Mouse (Mus musculus) lung, postnatal 0 days (tissue): Measurements from ENCODE around the gene Efna2. TPM values are rescaled to one million over a fixed set of nuclear protein-coding genes. Genes with fewer than 3 reads are reported as not detected.

Experiments used
- ATAC-seq: fragments of 200-750 bp; cut with Nextera tagmentation; 2 replicates; pipeline ENCODE4 v1.8.0; 2017; ENCODE audit warnings: moderate library complexity
- DNase-seq: peaks from one replicate; pipeline ENCODE4 v3.0.0-alpha.2; 2016; ENCODE audit warnings: low spot score
- H3K27ac ChIP-seq: fragments of 300-500 bp; sonication (generic); 2 replicates; pipeline ENCODE4 v1.5.1; 2014; ENCODE audit warnings: antibody characterized with exemption, mild to moderate bottlenecking, low read length, mixed read lengths
- H3K27me3 ChIP-seq: fragments of 300-500 bp; sonication (generic); replicated peaks from 2 replicates; pipeline ENCODE4 v1.6.1; 2014; ENCODE audit warnings: low read length, mixed read lengths; ENCODE audit not compliant: insufficient read depth
- H3K36me3 ChIP-seq: fragments of 300-500 bp; sonication (generic); 2 replicates; pipeline ENCODE4 v1.6.1; 2014; ENCODE audit warnings: low read length, mixed read lengths; ENCODE audit not compliant: insufficient read depth
- H3K4me1 ChIP-seq: fragments of 300-500 bp; sonication (generic); 2 replicates; pipeline ENCODE4 v1.6.1; 2014; ENCODE audit warnings: antibody characterized with exemption, low read depth, low read length, mixed read lengths; ENCODE audit not compliant: insufficient read depth
- H3K4me2 ChIP-seq: fragments of 300-500 bp; sonication (generic); replicated peaks from 2 replicates; pipeline ENCODE4 v1.6.1; 2014; ENCODE audit warnings: low read depth, mild to moderate bottlenecking, low read length, moderate library complexity, mixed read lengths
- H3K4me3 ChIP-seq: fragments of 300-500 bp; sonication (generic); 2 replicates; pipeline ENCODE4 v1.5.1; 2014; ENCODE audit warnings: low read depth, low read length
- H3K9ac ChIP-seq: fragments of 300-500 bp; sonication (generic); replicated peaks from 2 replicates; pipeline ENCODE4 v1.6.1; 2014; ENCODE audit warnings: low read depth, mild to moderate bottlenecking
- H3K9me3 ChIP-seq: fragments of 300-500 bp; sonication (generic); 2 replicates; pipeline ENCODE4 v1.6.1; 2016; ENCODE audit warnings: low read length, mixed read lengths
- CTCF ChIP-seq: IDR thresholded peaks from 2 replicates; pipeline ENCODE4 v1.5.1; 2016; ENCODE audit warnings: antibody characterized with exemption, mild to moderate bottlenecking
- EP300 ChIP-seq: IDR thresholded peaks from 2 replicates; pipeline ENCODE4 v1.6.1; 2016; ENCODE audit warnings: antibody characterized with exemption, mild to moderate bottlenecking, control low read depth
- WGBS: fragments of 180-500 bp; shearing (Covaris S2); extraction: QIAGEN DNeasy Blood & Tissue Kit; methylation state at CpG from one replicate; pipeline ENCODE4 v1.1.7; 2014; 5-methylcytosine and 5-hydroxymethylcytosine counted together
- polyA plus RNA-seq: library from polyadenylated mRNA; unstranded; fragments of >200 nt; fragmentation: Nextera tagmentation; extraction: Ambion mirVana; gene quantifications from 2 replicates; pipeline ENCODE4 v1.2.1, GENCODE M21; 2015

Gene Efna2
- polyA plus RNA-seq = 5.1 and 6.9 TPM in 2 replicates

DNA sequence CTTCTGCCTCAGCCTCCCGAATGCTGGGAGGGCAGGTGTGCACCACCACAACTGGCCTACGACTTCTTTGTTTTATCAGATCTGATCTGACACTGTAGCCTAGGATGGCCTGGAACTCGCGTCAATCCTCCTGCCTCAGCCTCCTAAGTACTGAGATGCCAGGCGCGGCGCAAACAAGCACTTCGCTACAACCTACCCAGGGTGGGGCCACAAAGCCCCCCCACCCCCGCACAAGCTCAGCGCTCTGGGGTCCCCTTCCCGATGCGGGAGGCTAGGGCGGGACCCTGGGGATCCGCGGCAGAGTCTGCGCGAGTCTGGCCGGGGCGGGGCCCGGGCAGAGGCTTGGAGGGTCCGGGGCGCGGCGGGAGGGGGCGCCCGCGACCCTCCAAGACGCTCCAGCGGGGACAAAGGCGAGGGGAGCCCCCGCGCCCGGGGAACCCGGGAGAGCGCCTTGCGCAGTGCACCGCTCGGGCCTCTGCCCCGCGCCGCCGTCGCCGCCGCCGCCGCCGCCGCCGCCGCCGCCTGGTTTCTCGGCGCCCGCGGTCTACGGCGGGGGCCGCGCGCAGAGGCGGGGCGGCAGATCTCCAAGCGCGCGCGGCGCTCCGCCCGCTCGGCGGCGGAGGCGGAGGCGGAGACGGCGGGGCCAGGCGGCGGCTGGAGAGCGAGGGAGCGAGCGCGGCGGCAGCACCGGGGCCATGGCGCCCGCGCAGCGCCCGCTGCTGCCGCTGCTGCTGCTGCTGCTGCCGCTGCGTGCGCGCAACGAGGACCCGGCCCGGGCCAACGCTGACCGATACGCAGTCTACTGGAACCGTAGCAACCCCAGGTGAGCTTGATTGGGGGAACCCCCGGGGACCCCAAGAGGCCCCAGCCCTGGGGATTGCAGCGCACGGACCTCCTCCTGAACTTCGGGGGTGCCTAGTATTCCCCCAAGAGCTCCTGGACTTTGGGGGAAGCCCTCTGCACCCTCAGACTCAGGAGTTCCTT is at the start of gene Efna2:
Efna2 (plus strand) TSS at position 415 of the 984 bp plus-strand sequence.
- H3K4me2 ChIP-seq = peak within 1 kb of the TSS; percentile 73
- WGBS = 1% methylated on average over 65 of the region's 106 CpGs
- H3K36me3 ChIP-seq = no peaks in the 10 kb centered on the region
- ATAC-seq = peak; percentile 51
- peaks cover 4% of the 10 kb centered on the region; the same call in 1 of the 2 replicates for H3K27me3 ChIP-seq
- H3K4me1 ChIP-seq = no peaks in the 10 kb centered on the region
- peak; percentile 63 for DNase-seq
- peak within 1 kb of the TSS; percentile 41; the same call in 1 of the 2 replicates for H3K9ac ChIP-seq
- H3K4me3 ChIP-seq = peak within 1 kb of the TSS; percentile 65
- H3K27ac ChIP-seq = no peak within 1 kb of the TSS
- no peaks in the 10 kb centered on the region for H3K9me3 ChIP-seq
- no peak for TF ChIP-seq EP300
- TF ChIP-seq CTCF = no peak

DNA sequence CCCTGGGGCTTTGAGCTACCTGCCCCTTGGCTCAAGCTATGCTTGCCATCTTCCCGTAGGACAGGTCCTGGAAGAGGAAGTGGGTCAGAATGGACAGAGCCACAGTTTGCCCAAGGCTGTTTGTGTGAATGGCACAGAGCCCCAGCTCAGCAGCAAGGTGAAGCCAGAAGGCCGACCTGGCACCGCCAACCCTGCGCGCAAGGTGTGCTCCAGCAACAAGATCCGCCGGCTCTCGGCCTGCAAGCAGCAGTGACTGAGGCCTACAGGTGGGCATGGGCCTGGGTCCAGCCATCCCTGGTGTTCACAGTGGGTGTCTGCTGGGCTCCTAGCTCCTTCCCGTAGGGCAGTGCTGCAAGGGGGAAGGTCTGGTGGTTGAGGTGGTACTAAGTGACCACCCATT is 49.4 kb upstream of the Efna2 start:
- H3K4me3 ChIP-seq = no peak overlapping the region
- DNase-seq (no peak), ATAC-seq (no peak)
- WGBS = 89% methylated on average over 9 of the region's 9 CpGs
- H3K27me3 ChIP-seq = no peaks in the 10 kb centered on the region
- H3K9ac ChIP-seq = no peak overlapping the region
- TF ChIP-seq CTCF (no peak), EP300 (no peak)
- no peak overlapping the region for H3K27ac ChIP-seq
- no peaks in the 10 kb centered on the region for H3K9me3 ChIP-seq
- no peak overlapping the region for H3K4me2 ChIP-seq
- H3K36me3 ChIP-seq = peaks cover 28% of the 10 kb centered on the region
- no peaks in the 10 kb centered on the region for H3K4me1 ChIP-seq

DNA sequence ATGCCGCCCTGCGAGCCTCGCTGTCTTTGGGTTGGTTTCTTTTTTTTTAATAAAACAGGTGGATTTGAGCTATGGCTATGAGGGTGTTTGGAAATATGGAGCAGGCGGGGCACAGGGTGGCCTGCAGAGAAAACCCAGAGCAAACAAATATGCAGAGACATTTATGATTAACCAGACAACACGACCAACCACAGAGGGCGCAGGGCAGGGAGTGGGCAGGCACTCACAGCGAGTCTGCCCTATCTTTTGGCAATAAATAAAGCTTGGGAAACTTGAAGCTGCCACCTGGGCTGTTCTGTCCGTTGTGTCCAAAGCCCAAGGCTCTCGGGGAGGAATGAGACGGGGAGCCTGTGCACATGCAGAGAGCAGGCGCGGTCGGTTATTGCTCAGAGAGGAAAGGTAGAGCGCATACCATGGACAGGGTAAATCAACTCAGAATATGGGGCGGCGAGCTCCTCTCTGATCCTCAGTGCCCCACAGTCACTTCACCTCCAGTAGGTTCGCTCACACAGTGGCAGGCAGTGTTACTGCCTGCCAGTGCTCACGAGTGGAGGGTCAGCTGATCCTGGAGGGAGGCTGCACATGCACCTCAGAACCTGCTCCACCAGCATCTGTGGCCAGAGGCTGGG is 48.8 kb upstream of the Efna2 start:
- Histone ChIP-seq H3K4me3 (no peak overlapping the region), H3K9me3 (no peaks in the 10 kb centered on the region), H3K9ac (no peak overlapping the region), H3K27me3 (no peaks in the 10 kb centered on the region), H3K4me1 (no peaks in the 10 kb centered on the region), H3K27ac (no peak overlapping the region), H3K4me2 (no peak overlapping the region), H3K36me3 (peaks cover 28% of the 10 kb centered on the region)
- no peak for TF ChIP-seq EP300
- TF ChIP-seq CTCF = no peak
- WGBS = 71% methylated on average over 18 of the region's 18 CpGs
- DNase-seq = peak; percentile 32
- ATAC-seq = 0 out of 2 replicates have a peak, but pooled peaks have one; percentile 7

DNA sequence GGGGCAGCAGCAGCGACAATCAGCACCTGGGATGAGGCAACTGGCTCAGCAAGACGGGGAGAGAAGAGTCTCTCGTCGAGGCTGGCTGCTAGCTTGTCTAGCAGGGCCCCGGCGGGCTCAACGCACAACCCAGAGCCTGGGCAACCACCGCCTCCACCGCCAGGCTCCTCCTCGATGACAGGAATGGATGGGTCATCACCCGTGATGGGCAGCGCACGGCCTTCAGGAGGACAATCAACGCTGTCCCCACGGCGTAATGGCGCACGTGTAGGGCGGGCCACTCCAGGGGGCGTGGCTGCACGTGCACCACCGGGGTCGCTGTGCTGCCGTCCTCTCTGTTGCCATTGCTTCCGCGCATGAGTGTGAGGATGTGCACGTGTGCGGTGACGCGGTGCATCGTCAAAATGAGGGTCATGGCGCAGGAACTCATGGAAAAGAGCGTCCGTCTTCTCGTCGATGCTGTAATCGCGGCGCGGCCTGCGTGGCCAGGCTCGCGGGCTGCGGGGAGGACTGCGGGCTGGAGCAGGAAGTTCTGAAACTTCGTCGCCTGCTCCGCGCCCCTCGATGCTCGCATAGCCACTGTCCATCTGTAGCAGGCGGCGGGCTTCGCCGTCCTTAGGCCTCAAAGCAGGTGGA is 47.8 kb upstream of the Efna2 start:
- WGBS = 37% methylated on average over 55 of the region's 55 CpGs
- DNase-seq = no peak
- no peak overlapping the region for H3K4me3 ChIP-seq
- TF ChIP-seq EP300 (no peak), CTCF (no peak)
- no peak overlapping the region for H3K27ac ChIP-seq
- H3K4me1 ChIP-seq = no peaks in the 10 kb centered on the region
- no peak for ATAC-seq
- H3K36me3 ChIP-seq = peaks cover 25% of the 10 kb centered on the region
- no peaks in the 10 kb centered on the region for H3K27me3 ChIP-seq
- H3K9ac ChIP-seq = no peak overlapping the region
- no peak overlapping the region for H3K4me2 ChIP-seq
- no peaks in the 10 kb centered on the region for H3K9me3 ChIP-seq

DNA sequence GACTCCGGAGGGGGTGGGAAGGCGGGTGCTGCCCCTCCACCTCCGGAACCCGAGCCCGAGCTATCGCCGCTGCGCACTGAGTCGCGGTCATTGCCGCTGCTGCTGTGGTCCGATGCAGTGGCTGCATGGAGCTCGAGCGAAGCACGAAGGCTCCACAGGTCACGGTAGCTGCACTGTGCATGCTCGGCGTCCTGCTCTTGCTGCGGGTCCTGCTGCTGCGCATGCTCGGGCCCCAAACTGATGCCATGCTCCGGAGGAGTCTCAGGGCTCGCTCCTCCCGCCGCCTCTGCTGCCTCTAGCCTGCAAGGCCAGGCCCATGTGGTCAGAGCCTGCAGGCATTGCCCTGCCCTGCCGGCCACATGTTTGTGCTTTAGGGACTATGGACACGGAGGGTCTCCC is 47.3 kb upstream of the Efna2 start:
- no peaks in the 10 kb centered on the region for H3K27me3 ChIP-seq
- H3K9me3 ChIP-seq = no peaks in the 10 kb centered on the region
- H3K9ac ChIP-seq = no peak overlapping the region
- no peak overlapping the region for H3K4me2 ChIP-seq
- TF ChIP-seq EP300 (no peak), CTCF (no peak)
- H3K36me3 ChIP-seq = peaks cover 20% of the 10 kb centered on the region
- no peak overlapping the region for H3K4me3 ChIP-seq
- H3K4me1 ChIP-seq = no peaks in the 10 kb centered on the region
- WGBS = 56% methylated on average over 25 of the region's 27 CpGs
- DNase-seq (no peak), ATAC-seq (no peak)
- H3K27ac ChIP-seq = no peak overlapping the region
